Mouse (Mus musculus) kidney, postnatal 0 days (tissue): ENCODE results near the gene Egfl8. TPM values are rescaled to one million over a fixed set of nuclear protein-coding genes. Genes with fewer than 3 reads are reported as not detected.

Experiments used
- ATAC-seq: fragments of 200-750 bp; cut with Nextera tagmentation; replicated peaks from 2 replicates; pipeline ENCODE4 v1.8.0; 2017; ENCODE audit warnings: low read depth, moderate number of reproducible peaks, moderate TSS enrichment, moderate library complexity; ENCODE audit not compliant: low FRiP score
- DNase-seq: peaks from one replicate; pipeline ENCODE4 v3.0.0-alpha.2; 2016; ENCODE audit warnings: low spot score
- H3K27ac ChIP-seq: fragments of 300-500 bp; sonication (generic); 2 replicates; pipeline ENCODE4 v1.5.1; 2014; ENCODE audit warnings: mild to moderate bottlenecking
- H3K27me3 ChIP-seq: fragments of 300-500 bp; sonication (generic); 2 replicates; pipeline ENCODE4 v1.6.1; 2014; ENCODE audit warnings: low read length, mixed read lengths; ENCODE audit not compliant: insufficient read depth
- H3K36me3 ChIP-seq: fragments of 300-500 bp; sonication (generic); 2 replicates; pipeline ENCODE4 v1.6.1; 2014; ENCODE audit warnings: low read length, mixed read lengths; ENCODE audit not compliant: insufficient read depth
- H3K4me1 ChIP-seq: fragments of 300-500 bp; sonication (generic); replicated peaks from 2 replicates; pipeline ENCODE4 v1.6.1; 2014; ENCODE audit warnings: antibody characterized with exemption, low read length, mixed read lengths; ENCODE audit not compliant: insufficient read depth
- H3K4me2 ChIP-seq: fragments of 300-500 bp; sonication (generic); 2 replicates; pipeline ENCODE4 v1.6.1; 2014; ENCODE audit warnings: mild to moderate bottlenecking, low read length, moderate library complexity, mixed read lengths
- H3K4me3 ChIP-seq: fragments of 300-500 bp; sonication (generic); replicated peaks from 2 replicates; pipeline ENCODE4 v1.5.1; 2014; ENCODE audit warnings: low read depth, low read length
- H3K9ac ChIP-seq: fragments of 300-500 bp; sonication (generic); 2 replicates; pipeline ENCODE4 v1.6.1; 2014; ENCODE audit warnings: low read depth, low read length
- H3K9me3 ChIP-seq: fragments of 300-500 bp; sonication (generic); replicated peaks from 2 replicates; pipeline ENCODE4 v1.6.1; 2016; ENCODE audit warnings: low read length, inconsistent platforms, mixed read lengths
- CTCF ChIP-seq: IDR thresholded peaks from 2 replicates; pipeline ENCODE4 v1.5.1; 2016; ENCODE audit warnings: antibody characterized with exemption, low read depth, mild to moderate bottlenecking, moderate library complexity
- WGBS: fragments of 180-500 bp; shearing (Covaris S2); extraction: QIAGEN DNeasy Blood & Tissue Kit; methylation state at CpG from one replicate; pipeline ENCODE4 v1.1.7; 2014; 5-methylcytosine and 5-hydroxymethylcytosine counted together
- polyA plus RNA-seq: library from polyadenylated mRNA; unstranded; fragments of >200 nt; fragmentation: Nextera tagmentation; extraction: Ambion mirVana; gene quantifications from 2 replicates; pipeline ENCODE4 v1.2.1, GENCODE M21; 2015

Egfl8 gene
- polyA plus RNA-seq, 1 experiment from 2014 or later: 5.9 TPM

GRCm38 (mm10) chr17:34568421-34568820, 47.4 kb downstream of the Egfl8 start:
- Histone ChIP-seq H3K27me3 (no peaks in the 10 kb centered on the region), H3K4me2 (no peak overlapping the region), H3K4me3 (no peak overlapping the region), H3K27ac (no peak overlapping the region), H3K36me3 (no peaks in the 10 kb centered on the region), H3K9ac (no peak overlapping the region), H3K9me3 (no peaks in the 10 kb centered on the region), H3K4me1 (peaks cover 14% of the 10 kb centered on the region)
- TF ChIP-seq CTCF: no peak
- ATAC-seq (no peak), DNase-seq (no peak)
- 75% methylated on average over 13 of the region's 13 CpGs for WGBS

GRCm38 (mm10) chr17:34567311-34567710, 48.5 kb downstream of the Egfl8 start:
- WGBS: 53% methylated on average over 9 of the region's 9 CpGs
- no peaks in the 10 kb centered on the region for H3K9me3 ChIP-seq
- peaks cover 14% of the 10 kb centered on the region for H3K4me1 ChIP-seq
- H3K4me3 ChIP-seq: no peak overlapping the region
- no peak for TF ChIP-seq CTCF
- no peak overlapping the region for H3K9ac ChIP-seq
- no peak for ATAC-seq
- H3K4me2 ChIP-seq: no peak overlapping the region
- no peak for DNase-seq
- no peaks in the 10 kb centered on the region for H3K27me3 ChIP-seq
- H3K27ac ChIP-seq: no peak overlapping the region
- no peaks in the 10 kb centered on the region for H3K36me3 ChIP-seq

- no peak for TF ChIP-seq CTCF
Observed at GRCm38 (mm10) chr17:34564796-34565195, 51.0 kb downstream of the Egfl8 start.

GRCm38 (mm10) chr17:34564003-34564421, 51.8 kb downstream of the Egfl8 start, which contains the start of gene Notch4:
TSS of gene Notch4 (plus strand) at chr17:34564268.
- peak within 1 kb of the TSS; percentile 47 for H3K9ac ChIP-seq
- DNase-seq (peak; percentile 67), ATAC-seq (peak; percentile 33; the same call in 1 of the 2 replicates)

More at GRCm38 (mm10) chr17:34564796-34565195, 51.0 kb downstream of the Egfl8 start:
- ATAC-seq (0 out of 2 replicates have a peak, but pooled peaks have one; percentile 21), DNase-seq (peak; percentile 82)
- Histone ChIP-seq H3K4me2 (peak overlapping the region; percentile 40), H3K4me1 (peaks cover 14% of the 10 kb centered on the region), H3K36me3 (no peaks in the 10 kb centered on the region), H3K9ac (peak overlapping the region; percentile 47), H3K27me3 (no peaks in the 10 kb centered on the region), H3K27ac (peak overlapping the region; percentile 88), H3K9me3 (no peaks in the 10 kb centered on the region), H3K4me3 (peak overlapping the region; percentile 26; the same call in 1 of the 2 replicates)
- 25% methylated on average over 3 of the region's 3 CpGs for WGBS

GRCm38 (mm10) chr17:34563354-34563753, 52.4 kb downstream of the Egfl8 start:
- Histone ChIP-seq H3K4me2 (no peak overlapping the region), H3K4me1 (peaks cover 14% of the 10 kb centered on the region), H3K4me3 (no peak overlapping the region), H3K27ac (no peak overlapping the region; the same call in 1 of the 2 replicates), H3K9me3 (no peaks in the 10 kb centered on the region), H3K36me3 (no peaks in the 10 kb centered on the region), H3K9ac (no peak overlapping the region), H3K27me3 (no peaks in the 10 kb centered on the region)
- DNase-seq (no peak), ATAC-seq (no peak)
- TF ChIP-seq CTCF: no peak
- WGBS: 56% methylated on average over 11 of the region's 11 CpGs

More at GRCm38 (mm10) chr17:34564003-34564421, 51.8 kb downstream of the Egfl8 start, which contains the start of gene Notch4:
- peak within 1 kb of the TSS; percentile 26; the same call in 1 of the 2 replicates for H3K4me3 ChIP-seq
- no peaks in the 10 kb centered on the region for H3K27me3 ChIP-seq
- no peaks in the 10 kb centered on the region for H3K9me3 ChIP-seq
- H3K4me2 ChIP-seq: peak within 1 kb of the TSS; percentile 40
- peak within 1 kb of the TSS; percentile 88 for H3K27ac ChIP-seq
- TF ChIP-seq CTCF: no peak
- no peaks in the 10 kb centered on the region for H3K36me3 ChIP-seq
- WGBS: 3% methylated on average over 6 of the region's 6 CpGs
- H3K4me1 ChIP-seq: peaks cover 14% of the 10 kb centered on the region

Other genes with a start within 250 kb of the Egfl8 start
- gene Btnl1, start 238.8 kb downstream of the Egfl8 start, polyA plus RNA-seq: not detected in 2 replicates
- 1.2 and 1.4 TPM in 2 replicates for gene BC051142, start 217.2 kb downstream of the Egfl8 start, polyA plus RNA-seq
- not detected in 2 replicates for gene Btnl4, start 138.7 kb downstream of the Egfl8 start, polyA plus RNA-seq
- gene Btnl6, start 98.6 kb downstream of the Egfl8 start, polyA plus RNA-seq: not detected in 2 replicates
- gene Notch4, start 51.7 kb downstream of the Egfl8 start, polyA plus RNA-seq: 6.8 and 10.6 TPM in 2 replicates
- 28.5 and 29.5 TPM in 2 replicates for gene Gpsm3, start 26.2 kb downstream of the Egfl8 start, polyA plus RNA-seq
- gene Pbx2, start 24.7 kb downstream of the Egfl8 start, polyA plus RNA-seq: 13.0 and 13.2 TPM in 2 replicates
- 7.4 and 7.9 TPM in 2 replicates for gene Ager, start 18.1 kb downstream of the Egfl8 start, polyA plus RNA-seq
- gene Rnf5, start 12.3 kb downstream of the Egfl8 start, polyA plus RNA-seq: 154 and 177 TPM in 2 replicates
- gene Agpat1, start 11.7 kb downstream of the Egfl8 start, polyA plus RNA-seq: 56.1 and 58.6 TPM in 2 replicates
- gene Ppt2, start 12.5 kb upstream of the Egfl8 start, polyA plus RNA-seq: 62.9 and 65.5 TPM in 2 replicates
- gene Prrt1, start 13.6 kb upstream of the Egfl8 start, polyA plus RNA-seq: 0.36 and 0.55 TPM in 2 replicates
- 16.4 and 18.6 TPM in 2 replicates for gene Fkbpl, start 28.8 kb upstream of the Egfl8 start, polyA plus RNA-seq
- 62.0 and 65.8 TPM in 2 replicates for gene Atf6b, start 31.2 kb upstream of the Egfl8 start, polyA plus RNA-seq
- gene Tnxb, start 54.6 kb upstream of the Egfl8 start, polyA plus RNA-seq: 0.19 and 0.26 TPM in 2 replicates
- gene C4b, start 127.9 kb upstream of the Egfl8 start, polyA plus RNA-seq: 0.22 and 0.41 TPM in 2 replicates
- gene Cyp21a1, start 188.6 kb upstream of the Egfl8 start, polyA plus RNA-seq: 0.13 and 0.20 TPM in 2 replicates
- gene Stk19, start 221.0 kb upstream of the Egfl8 start, polyA plus RNA-seq: 30.3 and 30.8 TPM in 2 replicates
- 48.2 and 49.7 TPM in 2 replicates for gene Dxo, start 221.0 kb upstream of the Egfl8 start, polyA plus RNA-seq
- 36.8 and 37.3 TPM in 2 replicates for gene Skiv2l, start 234.2 kb upstream of the Egfl8 start, polyA plus RNA-seq
- 73.5 and 79.5 TPM in 2 replicates for gene Nelfe, start 234.4 kb upstream of the Egfl8 start, polyA plus RNA-seq
- 21.1 and 25.6 TPM in 2 replicates for gene Cfb, start 246.5 kb upstream of the Egfl8 start, polyA plus RNA-seq